Mouse (Mus musculus) midbrain, embryonic 13.5 days (tissue): ENCODE measurements around the gene Fnbp4. TPM values are rescaled to one million over a fixed set of nuclear protein-coding genes. Genes with fewer than 3 reads are reported as not detected.
"Not testable (repeated sequence)": the region's sequence is repeated elsewhere in the genome, so short reads cannot be mapped to it uniquely, and the experiment has no call there.

Experiments
- ATAC-seq: fragments of 200-750 bp; cut with Nextera tagmentation; 2 replicates; pipeline ENCODE4 v1.8.0; 2017; ENCODE audit warnings: mild to moderate bottlenecking, moderate TSS enrichment, moderate library complexity
- H3K27ac ChIP-seq: fragments of 300-500 bp; sonication (generic); 2 replicates; pipeline ENCODE4 v1.5.1; 2015; ENCODE audit warnings: inconsistent platforms, mild to moderate bottlenecking, moderate library complexity
- H3K27me3 ChIP-seq: fragments of 300-500 bp; sonication (generic); 2 replicates; pipeline ENCODE4 v1.6.1; 2015; ENCODE audit warnings: mild to moderate bottlenecking, inconsistent platforms
- H3K36me3 ChIP-seq: fragments of 300-500 bp; sonication (generic); 2 replicates; pipeline ENCODE4 v1.6.1; 2015; ENCODE audit warnings: mild to moderate bottlenecking, inconsistent platforms
- H3K4me1 ChIP-seq: fragments of 300-500 bp; sonication (generic); replicated peaks from 2 replicates; pipeline ENCODE4 v1.6.1; 2015; ENCODE audit warnings: inconsistent platforms
- H3K4me2 ChIP-seq: fragments of 300-500 bp; sonication (generic); replicated peaks from 2 replicates; pipeline ENCODE4 v1.6.1; 2015; ENCODE audit warnings: moderate library complexity, mild to moderate bottlenecking, inconsistent platforms
- H3K4me3 ChIP-seq: fragments of 300-500 bp; sonication (generic); replicated peaks from 2 replicates; pipeline ENCODE4 v1.5.1; 2015; ENCODE audit warnings: mild to moderate bottlenecking, inconsistent platforms
- H3K9ac ChIP-seq: fragments of 300-500 bp; sonication (generic); replicated peaks from 2 replicates; pipeline ENCODE4 v1.6.1; 2015; ENCODE audit warnings: mild to moderate bottlenecking, inconsistent platforms
- H3K9me3 ChIP-seq: fragments of 300-500 bp; sonication (generic); 2 replicates; pipeline ENCODE4 v1.6.1; 2016; ENCODE audit warnings: mild to moderate bottlenecking, inconsistent platforms
- WGBS: fragments of 180-500 bp; shearing (Covaris S2); methylation state at CpG from one replicate; pipeline ENCODE4 v1.1.7; 2015; 5-methylcytosine and 5-hydroxymethylcytosine counted together
- polyA plus RNA-seq: library from polyadenylated mRNA; unstranded; fragments of >200 nt; fragmentation: Nextera tagmentation; extraction: Ambion mirVana; gene quantifications from 2 replicates; pipeline ENCODE4 v1.2.1, GENCODE M21; 2015

Fnbp4 gene
- polyA plus RNA-seq, 1 experiment from 2014 or later: 131 TPM

GRCm38 (mm10) chr2:90808241-90809126 lies 63.3 kb downstream of the Fnbp4 start:
- H3K36me3 ChIP-seq: no peaks in the 10 kb centered on the region
- H3K4me3 ChIP-seq: no peak overlapping the region
- H3K9me3 ChIP-seq: no peaks in the 10 kb centered on the region
- ATAC-seq: no peak
- 86% methylated on average over 6 of the region's 6 CpGs for WGBS
- H3K27me3 ChIP-seq: no peaks in the 10 kb centered on the region
- H3K27ac ChIP-seq: no peak overlapping the region
- no peak overlapping the region for H3K4me2 ChIP-seq
- H3K9ac ChIP-seq: no peak overlapping the region
- H3K4me1 ChIP-seq: no peaks in the 10 kb centered on the region

DNA sequence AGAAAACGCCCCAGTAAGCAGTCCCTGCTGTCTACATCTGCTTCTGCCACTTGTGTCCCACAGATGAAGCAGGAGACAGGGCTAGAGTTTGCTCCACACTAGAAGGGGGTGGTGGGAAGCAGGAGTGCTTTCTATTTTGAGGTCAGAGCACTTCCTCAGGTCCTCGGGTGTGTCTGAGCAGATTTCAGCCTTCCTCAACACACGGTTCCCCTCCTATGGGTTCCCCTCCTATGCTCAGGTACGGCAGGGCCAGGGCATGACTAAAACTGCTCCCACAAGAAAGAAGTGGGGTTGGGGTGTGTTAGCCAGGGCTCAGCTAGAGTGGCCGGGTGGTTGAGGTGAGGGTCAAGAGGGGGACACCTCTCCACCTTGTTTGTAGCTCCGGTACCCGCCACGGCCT lies 65.6 kb downstream of the Fnbp4 start:
- Histone ChIP-seq H3K4me3 (no peak overlapping the region), H3K36me3 (no peaks in the 10 kb centered on the region), H3K9ac (no peak overlapping the region), H3K9me3 (no peaks in the 10 kb centered on the region), H3K4me2 (no peak overlapping the region), H3K4me1 (no peaks in the 10 kb centered on the region), H3K27ac (no peak overlapping the region), H3K27me3 (no peaks in the 10 kb centered on the region)
- no peak for ATAC-seq
- 86% methylated on average over 8 of the region's 8 CpGs for WGBS

- Histone ChIP-seq H3K27ac (no peak overlapping the region), H3K27me3 (no peaks in the 10 kb centered on the region), H3K4me2 (no peak overlapping the region), H3K9me3 (no peaks in the 10 kb centered on the region), H3K4me1 (no peaks in the 10 kb centered on the region), H3K36me3 (no peaks in the 10 kb centered on the region), H3K9ac (no peak overlapping the region), H3K4me3 (no peak overlapping the region)
- no peak for ATAC-seq
- WGBS: 91% methylated on average over 2 of the region's 2 CpGs
These were observed 70.1 kb downstream of the Fnbp4 start for GRCm38 (mm10) chr2:90815266-90815665.

DNA sequence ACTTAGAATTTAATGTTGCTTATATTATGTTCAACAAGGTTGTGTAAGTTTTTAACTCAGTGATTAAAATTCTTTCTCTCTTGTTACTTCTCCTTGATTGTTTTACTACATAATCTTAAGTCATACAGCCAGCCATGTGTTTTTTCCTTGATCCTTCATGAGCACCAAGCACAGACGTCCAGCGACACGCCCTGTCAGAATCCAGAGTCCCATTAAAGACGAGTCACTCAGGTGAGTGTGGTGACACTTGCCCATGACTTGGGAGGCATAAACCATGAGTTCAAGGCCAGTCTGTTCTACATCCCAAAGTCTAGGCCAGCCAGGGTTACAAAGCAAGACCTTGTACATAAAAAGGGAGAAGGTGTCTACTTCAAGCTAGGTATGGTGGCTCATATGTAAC lies 71.0 kb downstream of the Fnbp4 start:
- H3K27me3 ChIP-seq: no peaks in the 10 kb centered on the region
- no peak overlapping the region for H3K9ac ChIP-seq
- no peak overlapping the region for H3K4me3 ChIP-seq
- H3K4me1 ChIP-seq: no peaks in the 10 kb centered on the region
- no peaks in the 10 kb centered on the region for H3K36me3 ChIP-seq
- WGBS: 81% methylated on average over 4 of the region's 4 CpGs
- H3K4me2 ChIP-seq: no peak overlapping the region
- ATAC-seq: no peak
- H3K27ac ChIP-seq: no peak overlapping the region
- H3K9me3 ChIP-seq: no peaks in the 10 kb centered on the region

DNA sequence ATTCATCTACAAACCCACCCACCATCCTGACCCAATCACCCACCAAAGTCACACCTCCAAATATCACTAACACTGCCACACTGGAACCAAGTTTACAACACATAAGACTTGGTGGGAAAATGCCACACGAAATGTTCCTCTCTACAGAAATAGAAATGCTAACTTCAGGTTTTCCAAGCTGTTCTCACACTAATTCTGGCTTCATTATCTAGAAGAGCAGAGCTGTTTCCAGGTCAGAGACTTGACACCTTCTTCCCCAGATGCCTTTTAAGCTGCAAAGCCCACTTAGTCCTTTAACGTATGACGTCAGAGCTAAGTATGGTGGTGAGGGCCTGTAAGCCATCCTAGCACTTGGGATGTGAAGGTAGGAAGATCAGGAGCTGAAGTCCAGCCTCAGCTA lies 73.5 kb downstream of the Fnbp4 start:
- no peak for ATAC-seq
- Histone ChIP-seq H3K4me3 (no peak overlapping the region), H3K9ac (no peak overlapping the region), H3K4me2 (no peak overlapping the region), H3K4me1 (no peaks in the 10 kb centered on the region), H3K9me3 (no peaks in the 10 kb centered on the region), H3K27ac (no peak overlapping the region), H3K36me3 (no peaks in the 10 kb centered on the region), H3K27me3 (no peaks in the 10 kb centered on the region)
- 88% methylated on average over 3 of the region's 3 CpGs for WGBS

GRCm38 (mm10) chr2:90820894-90821293 lies 75.7 kb downstream of the Fnbp4 start:
- 87% methylated on average over 3 of the region's 3 CpGs for WGBS
- ATAC-seq: no peak
- no peak overlapping the region for H3K4me2 ChIP-seq
- H3K4me3 ChIP-seq: no peak overlapping the region
- no peak overlapping the region for H3K9ac ChIP-seq
- no peaks in the 10 kb centered on the region for H3K36me3 ChIP-seq
- H3K27ac ChIP-seq: no peak overlapping the region
- H3K9me3 ChIP-seq: no peaks in the 10 kb centered on the region
- H3K27me3 ChIP-seq: no peaks in the 10 kb centered on the region
- no peaks in the 10 kb centered on the region for H3K4me1 ChIP-seq

DNA sequence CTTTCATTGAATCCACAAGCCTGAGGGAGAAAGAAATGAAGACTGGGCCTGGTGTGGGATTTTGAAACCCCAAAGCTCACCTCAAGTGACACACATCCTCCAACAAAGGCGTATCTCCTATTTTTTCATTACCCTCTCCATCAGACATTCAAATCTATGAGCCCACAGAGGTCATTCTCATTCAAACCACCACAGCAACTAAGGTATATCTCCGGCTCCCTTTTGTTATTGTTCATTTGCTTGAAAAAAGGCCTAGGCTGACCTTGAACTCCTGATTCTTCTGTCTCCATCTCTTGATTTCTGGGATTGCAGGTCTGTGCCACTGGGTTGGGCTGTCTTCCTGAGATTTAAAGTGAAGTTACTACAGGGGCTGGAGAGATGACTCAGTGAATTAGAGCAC lies 77.8 kb downstream of the Fnbp4 start:
- Histone ChIP-seq H3K4me3 (no peak overlapping the region), H3K36me3 (no peaks in the 10 kb centered on the region), H3K4me2 (no peak overlapping the region), H3K9ac (no peak overlapping the region), H3K4me1 (no peaks in the 10 kb centered on the region), H3K27me3 (no peaks in the 10 kb centered on the region), H3K27ac (no peak overlapping the region), H3K9me3 (no peaks in the 10 kb centered on the region)
- 92% methylated on average over 2 of the region's 2 CpGs for WGBS
- no peak for ATAC-seq

DNA sequence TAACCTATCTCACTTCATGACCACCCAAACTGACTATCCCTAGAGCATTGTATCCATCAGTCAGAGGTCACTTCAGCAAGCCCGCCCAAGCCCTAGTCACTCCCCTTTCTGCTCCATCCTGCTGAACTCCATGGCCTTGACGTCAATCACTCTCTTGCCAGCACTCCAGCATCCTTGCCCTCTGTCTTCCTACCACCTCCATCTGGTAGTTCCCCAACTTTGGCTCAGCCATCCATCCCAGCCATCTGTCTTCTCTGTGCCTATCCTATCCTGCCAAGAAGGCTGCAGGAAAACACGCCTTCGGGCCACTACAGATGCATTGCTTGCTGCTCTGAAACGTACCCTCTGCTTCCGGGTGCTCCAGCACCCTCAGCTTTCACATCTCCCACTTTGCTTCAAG lies 78.6 kb downstream of the Fnbp4 start:
- Histone ChIP-seq H3K4me2 (no peak overlapping the region), H3K27me3 (no peaks in the 10 kb centered on the region), H3K4me3 (no peak overlapping the region), H3K9me3 (no peaks in the 10 kb centered on the region), H3K9ac (no peak overlapping the region), H3K27ac (no peak overlapping the region), H3K4me1 (no peaks in the 10 kb centered on the region), H3K36me3 (no peaks in the 10 kb centered on the region)
- ATAC-seq: no peak
- WGBS: 92% methylated on average over 6 of the region's 6 CpGs

GRCm38 (mm10) chr2:90824528-90824927 lies 79.4 kb downstream of the Fnbp4 start:
- not testable (repeated sequence) for H3K4me1 ChIP-seq, H3K36me3 ChIP-seq, ATAC-seq, H3K9me3 ChIP-seq, H3K4me2 ChIP-seq, H3K27me3 ChIP-seq, H3K4me3 ChIP-seq, H3K9ac ChIP-seq, H3K27ac ChIP-seq
- 90% methylated on average over 10 of the region's 10 CpGs for WGBS

- H3K4me1 ChIP-seq: no peaks in the 10 kb centered on the region
- no peak overlapping the region for H3K27ac ChIP-seq
- H3K36me3 ChIP-seq: no peaks in the 10 kb centered on the region
- no peak overlapping the region for H3K9ac ChIP-seq
- ATAC-seq: no peak
- 84% methylated on average over 11 of the region's 11 CpGs for WGBS
- H3K27me3 ChIP-seq: no peaks in the 10 kb centered on the region
- no peaks in the 10 kb centered on the region for H3K9me3 ChIP-seq
- H3K4me2 ChIP-seq: no peak overlapping the region
- no peak overlapping the region for H3K4me3 ChIP-seq
These were observed 80.5 kb downstream of the Fnbp4 start for GRCm38 (mm10) chr2:90825515-90826172.

GRCm38 (mm10) chr2:90828739-90829138 lies 83.6 kb downstream of the Fnbp4 start:
- ATAC-seq: no peak
- Histone ChIP-seq H3K9me3 (no peaks in the 10 kb centered on the region), H3K36me3 (no peaks in the 10 kb centered on the region), H3K9ac (no peak overlapping the region), H3K27ac (no peak overlapping the region), H3K4me3 (no peak overlapping the region), H3K4me2 (no peak overlapping the region), H3K4me1 (no peaks in the 10 kb centered on the region), H3K27me3 (no peaks in the 10 kb centered on the region)
- WGBS: 82% methylated on average over 7 of the region's 7 CpGs
